Mouse (Mus musculus) cortical plate, adult 2 months (tissue): ENCODE data around the gene Phc1.

Experiments used
- CTCF ChIP-seq: fragments of 200-500 bp; IDR thresholded peaks from 2 replicates; pipeline ENCODE4 v1.5.1; 2011; ENCODE audit warnings: mild to moderate bottlenecking, control low read depth, low read length; ENCODE audit not compliant: insufficient read depth; ENCODE audit errors: extremely low read depth
- POLR2A ChIP-seq: fragments of 200-500 bp; IDR thresholded peaks from 2 replicates; pipeline ENCODE4 v1.6.1; 2011; ENCODE audit warnings: mild to moderate bottlenecking, low read length, control low read depth; ENCODE audit not compliant: insufficient read depth; ENCODE audit errors: extremely low read depth

DNA sequence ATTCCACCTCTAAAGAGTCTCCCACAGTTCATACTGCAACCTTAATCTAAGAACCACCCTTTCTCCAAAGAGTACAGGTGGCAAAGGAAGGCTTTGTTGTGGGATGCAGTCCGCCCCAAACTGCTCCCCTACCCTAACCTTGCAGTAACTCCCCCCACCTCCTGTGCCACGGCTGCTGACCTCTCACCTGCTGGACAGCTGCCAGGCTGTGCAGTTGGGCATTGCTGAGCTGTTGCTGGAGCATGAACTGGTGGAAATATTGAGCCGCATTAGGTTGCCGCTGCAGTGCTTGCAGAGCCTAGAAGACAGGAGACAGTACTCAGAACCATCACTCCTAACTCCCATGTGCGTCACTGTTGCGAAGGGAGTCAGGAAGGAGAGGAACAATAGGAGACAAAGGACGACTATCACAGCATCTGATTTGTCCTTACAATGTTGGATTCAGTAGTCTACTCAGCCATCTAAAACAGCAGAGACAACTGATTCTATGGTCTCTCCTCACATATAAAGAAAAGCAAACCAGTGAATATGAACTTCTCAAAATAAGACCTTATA, 5.5 kb downstream of the Phc1 start:
- TF ChIP-seq POLR2A (no peak), CTCF (no peak)
